Mouse (Mus musculus) urinary bladder, adult 2 months (tissue): ENCODE measurements around the gene Kalrn. TPM values are rescaled to one million over a fixed set of nuclear protein-coding genes. Genes with fewer than 3 reads are reported as not detected.
"Not testable (repeated sequence)": the region's sequence is repeated elsewhere in the genome, so short reads cannot be mapped to it uniquely, and the experiment has no call there.

Experiments used
- DNase-seq: peaks from one replicate; pipeline ENCODE4 v3.0.0; 2022; ENCODE audit warnings: low spot score
- polyA plus RNA-seq: library from polyadenylated mRNA; depleted of rRNA; stranded (reverse); fragments of >200 nt; gene quantifications from 2 replicates; pipeline ENCODE4 v1.2.3, GENCODE M21; 2012

The Kalrn gene
- polyA plus RNA-seq, 1 experiment: 8.4 TPM

- no peak for DNase-seq
Measured at GRCm38 (mm10) chr16:34311577-34311976, 261.8 kb downstream of the Kalrn start.

GRCm38 (mm10) chr16:34310363-34310762 lies 263.0 kb downstream of the Kalrn start:
- no peak for DNase-seq

GRCm38 (mm10) chr16:34308324-34308723 lies 265.0 kb downstream of the Kalrn start:
- no peak for DNase-seq

- no peak for DNase-seq
Measured at GRCm38 (mm10) chr16:34307458-34307857, 265.9 kb downstream of the Kalrn start.

- no peak for DNase-seq
Measured at GRCm38 (mm10) chr16:34305586-34305985, 267.7 kb downstream of the Kalrn start.

- DNase-seq: not testable (repeated sequence)
Measured at GRCm38 (mm10) chr16:34303818-34304217, 269.5 kb downstream of the Kalrn start.

GRCm38 (mm10) chr16:34302503-34302902 lies 270.8 kb downstream of the Kalrn start:
- DNase-seq: no peak

- no peak for DNase-seq
Measured at GRCm38 (mm10) chr16:34302063-34302462, 271.3 kb downstream of the Kalrn start.

- DNase-seq: no peak
Measured at GRCm38 (mm10) chr16:34299226-34299625, 274.1 kb downstream of the Kalrn start.

GRCm38 (mm10) chr16:34297911-34298682 lies 275.2 kb downstream of the Kalrn start:
- no peak for DNase-seq

- DNase-seq: no peak
Measured at GRCm38 (mm10) chr16:34294568-34294967, 278.8 kb downstream of the Kalrn start.

GRCm38 (mm10) chr16:34293675-34294074 lies 279.7 kb downstream of the Kalrn start:
- no peak for DNase-seq

- DNase-seq: no peak
Measured at GRCm38 (mm10) chr16:34289583-34289982, 283.7 kb downstream of the Kalrn start.

- no peak for DNase-seq
Measured at GRCm38 (mm10) chr16:34282026-34282425, 291.3 kb downstream of the Kalrn start.

GRCm38 (mm10) chr16:34279654-34280383 lies 293.5 kb downstream of the Kalrn start:
- DNase-seq: no peak

- no peak for DNase-seq
Measured at GRCm38 (mm10) chr16:34278249-34278790, 295.0 kb downstream of the Kalrn start.

GRCm38 (mm10) chr16:34274607-34275006 lies 298.7 kb downstream of the Kalrn start:
- no peak for DNase-seq

- DNase-seq: no peak
Measured at GRCm38 (mm10) chr16:34271476-34271875, 301.9 kb downstream of the Kalrn start.

- no peak for DNase-seq
Measured at GRCm38 (mm10) chr16:34270681-34271080, 302.7 kb downstream of the Kalrn start.

GRCm38 (mm10) chr16:34269642-34270041 lies 303.7 kb downstream of the Kalrn start:
- no peak for DNase-seq

- no peak for DNase-seq
Measured at GRCm38 (mm10) chr16:34267751-34268150, 305.6 kb downstream of the Kalrn start.

GRCm38 (mm10) chr16:34264671-34265070 lies 308.7 kb downstream of the Kalrn start:
- no peak for DNase-seq
